8 mouse cellular contexts compared by ENCODE assay signal in the genomic region with DNA sequence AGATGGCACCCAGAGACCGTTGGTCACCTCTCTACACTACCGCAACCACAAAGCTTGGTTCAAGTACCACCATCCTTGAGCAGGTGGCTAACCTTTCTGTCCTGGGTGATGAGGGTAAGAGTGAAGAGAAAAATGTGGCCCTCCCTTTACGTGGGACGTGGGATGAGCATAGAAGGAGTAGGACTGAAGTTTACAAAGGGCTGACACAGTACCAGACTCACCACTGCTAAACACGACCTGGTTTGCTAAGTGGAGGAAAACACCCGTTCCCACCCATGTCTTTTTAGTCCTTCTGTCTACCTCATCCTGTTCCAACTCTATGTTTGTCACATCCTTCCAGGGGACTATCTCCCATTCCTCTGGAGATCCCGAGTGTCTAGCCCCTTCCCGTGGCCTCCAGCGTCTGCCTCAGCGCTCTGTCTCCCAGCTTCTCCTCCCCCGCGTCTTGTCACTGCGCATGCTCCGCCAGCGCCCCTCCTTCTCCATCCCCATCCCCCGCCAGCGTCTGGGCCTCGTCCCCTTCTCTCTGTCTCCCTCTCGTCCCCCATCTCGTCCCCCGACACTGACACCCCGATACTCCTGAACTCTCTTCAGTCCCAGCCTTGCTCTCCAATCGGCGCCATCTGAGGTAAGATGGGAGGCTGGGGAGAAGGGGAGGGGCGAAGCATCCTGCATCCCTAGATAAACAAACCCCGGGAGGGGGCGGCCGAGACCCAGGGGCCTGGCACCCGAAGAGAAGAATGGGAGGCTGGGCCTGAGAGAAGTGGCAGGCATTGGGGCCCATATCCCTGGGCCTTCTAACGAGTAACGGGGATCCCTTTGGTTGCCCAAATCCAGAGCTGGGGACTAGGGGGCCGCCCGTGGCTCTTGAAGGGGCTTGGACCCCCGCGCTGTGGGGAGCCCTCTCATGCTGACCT. TPM values are rescaled to one million over a fixed set of nuclear protein-coding genes. Genes with fewer than 3 reads are reported as not detected.
DNase-seq lines count a peak whose midpoint lies in the region; ATAC-seq and TF ChIP-seq lines count a peak whose summit lies in the region.

A gene (plus strand): TSS at position 514 of the 917 bp plus-strand sequence.

- H3K4me1 ChIP-seq in limb, embryonic 10.5 days: peaks cover 21% of the 10 kb centered on the region

- ATAC-seq in CD4-positive, CD25-positive, alpha-beta regulatory T cell, adult 4 months: no peak

- peak within 1 kb of the TSS; percentile 91 for H3K27ac ChIP-seq in limb, embryonic 10.5 days

- H3K4me3 ChIP-seq in limb, embryonic 10.5 days: peak within 1 kb of the TSS; percentile 77
- H3K4me3 ChIP-seq in myocyte: peak within 1 kb of the TSS; percentile 29

- H3K4me2 ChIP-seq in myocyte (ENCODE audit: low read depth): peak within 1 kb of the TSS; percentile 72

- intact Hi-C loops in gastrocnemius, postnatal 14 days (cut with DNase I; ENCODE audit: low total_unique reads): no loop called here

- H3K79me2 ChIP-seq in myocyte (ENCODE audit: control insufficient read depth, insufficient read depth): no peaks in the 10 kb centered on the region

- WGBS in limb, embryonic 10.5 days: 8% methylated on average over 35 of the region's 35 CpGs

- peak; percentile 81 for TF ChIP-seq POLR2A in myocyte (IDR thresholded peaks at IDR 0.05; ENCODE audit: insufficient read length, low read depth)

- no peaks in the 10 kb centered on the region for H3K9me3 ChIP-seq in limb, embryonic 10.5 days (replicated peaks)

- peaks cover 37% of the 10 kb centered on the region for H3K36me3 ChIP-seq in limb, embryonic 10.5 days
- no peaks in the 10 kb centered on the region for H3K36me3 ChIP-seq in myocyte (ENCODE audit: control insufficient read depth, insufficient read depth)

- peak; percentile 63 for DNase-seq in CD4-positive, CD25-positive, alpha-beta regulatory T cell, adult 2 months (ENCODE audit: low read depth, low spot score)
- peak; percentile 92 for DNase-seq in embryo, embryonic 10 days (ENCODE audit: low spot score)
- DNase-seq in gastrocnemius, postnatal 14 days: peak; percentile 85
- peak; percentile 49 for DNase-seq in induced T-regulatory cell, adult 2 months (ENCODE audit: low read depth)
- DNase-seq in limb, embryonic 10.5 days (ENCODE audit: low spot score): peak; percentile 85
- DNase-seq in testis, postnatal 14 days (ENCODE audit: low spot score): peak; percentile 79

- peaks cover 6% of the 10 kb centered on the region; the same call in 1 of the 2 replicates for H3K27me3 ChIP-seq in limb, embryonic 10.5 days (ENCODE audit: low read depth, poor library complexity, severe bottlenecking)
- peaks cover 5% of the 10 kb centered on the region for H3K27me3 ChIP-seq in myocyte (ENCODE audit: control insufficient read depth, insufficient read depth, insufficient read length)

- no peak within 1 kb of the TSS for H3ac ChIP-seq in myocyte (ENCODE audit: control insufficient read depth, insufficient read length)

TF ChIP-seq in myocyte, 11 proteins besides CTCF, POLR2A, EP300 and RAD21:
- TF ChIP-seq SRF (IDR thresholded peaks at IDR 0.05; ENCODE audit: control insufficient read depth, insufficient read length, low read depth) (no peak), TCF3 (IDR thresholded peaks at IDR 0.05; ENCODE audit: insufficient read length, low read depth) (no peak), POLR2AphosphoS2 (IDR thresholded peaks at IDR 0.05; ENCODE audit: insufficient read length, low read depth) (peak; percentile 86), USF1 (IDR thresholded peaks at IDR 0.05; ENCODE audit: low read depth) (no peak)

RNA-seq across cellular contexts. Expression of the gene that starts here (rescaled TPM):
- polyA plus RNA-seq in CD4-positive, CD25-positive, alpha-beta regulatory T cell, adult 4 months (2017; shearing (Covaris generic)): 1 to 10 TPM; 5.5 to 6.5 TPM
- 10 to 100 TPM; 18.2 to 20.9 TPM for total RNA-seq in gastrocnemius, postnatal 14 days (2021)
- polyA plus RNA-seq in limb, embryonic 10.5 days (2016; fragmentation: Nextera tagmentation; extraction: Ambion mirVana): 37.8 and 51.7 TPM in 2 replicates
- 19.4 TPM for polyA plus RNA-seq in myocyte (2012; fragmentation: generic; extraction: Trizol)
